Mouse (Mus musculus): ENCODE data around the gene Ppp1r14d. TPM values are rescaled to one million over a fixed set of nuclear protein-coding genes. Genes with fewer than 3 reads are reported as not detected.

The Ppp1r14d gene
- polyA plus RNA-seq, 1 experiment from 2014 or later = 0.68 TPM

DNA sequence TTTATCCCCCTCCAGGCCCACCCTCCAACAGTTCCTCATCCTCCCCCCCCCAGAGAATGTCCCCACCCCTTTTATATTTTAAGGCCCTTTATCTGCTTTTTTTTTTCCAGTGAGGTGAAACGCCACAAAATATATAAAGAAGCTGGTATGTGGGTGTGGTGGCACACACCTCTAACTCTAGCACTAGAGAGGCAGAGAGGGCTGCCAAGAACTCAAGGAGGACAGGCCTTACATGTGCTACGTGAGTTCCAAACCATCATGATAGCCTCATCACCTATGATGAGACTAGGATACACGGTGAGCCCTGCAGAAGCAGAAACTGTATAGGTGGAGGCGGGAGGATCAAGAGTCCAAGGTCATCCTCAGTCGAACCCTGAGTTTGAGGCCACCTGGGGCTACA lies 38.7 kb downstream of the Ppp1r14d start:
- WGBS = 91% methylated on average over 5 of the region's 5 CpGs
- no peaks in the 10 kb centered on the region for H3K9me3 ChIP-seq (replicated peaks)
- H3K36me3 ChIP-seq = peaks cover 4% of the 10 kb centered on the region
- H3K27me3 ChIP-seq = no peaks in the 10 kb centered on the region
- no peak overlapping the region for H3K27ac ChIP-seq
- no peak overlapping the region for H3K4me2 ChIP-seq
- no peak overlapping the region for H3K9ac ChIP-seq
- ATAC-seq (replicated peaks; ENCODE audit: low FRiP score) = no peak
- H3K4me3 ChIP-seq (replicated peaks) = no peak overlapping the region
- H3K4me1 ChIP-seq = peaks cover 4% of the 10 kb centered on the region

DNA sequence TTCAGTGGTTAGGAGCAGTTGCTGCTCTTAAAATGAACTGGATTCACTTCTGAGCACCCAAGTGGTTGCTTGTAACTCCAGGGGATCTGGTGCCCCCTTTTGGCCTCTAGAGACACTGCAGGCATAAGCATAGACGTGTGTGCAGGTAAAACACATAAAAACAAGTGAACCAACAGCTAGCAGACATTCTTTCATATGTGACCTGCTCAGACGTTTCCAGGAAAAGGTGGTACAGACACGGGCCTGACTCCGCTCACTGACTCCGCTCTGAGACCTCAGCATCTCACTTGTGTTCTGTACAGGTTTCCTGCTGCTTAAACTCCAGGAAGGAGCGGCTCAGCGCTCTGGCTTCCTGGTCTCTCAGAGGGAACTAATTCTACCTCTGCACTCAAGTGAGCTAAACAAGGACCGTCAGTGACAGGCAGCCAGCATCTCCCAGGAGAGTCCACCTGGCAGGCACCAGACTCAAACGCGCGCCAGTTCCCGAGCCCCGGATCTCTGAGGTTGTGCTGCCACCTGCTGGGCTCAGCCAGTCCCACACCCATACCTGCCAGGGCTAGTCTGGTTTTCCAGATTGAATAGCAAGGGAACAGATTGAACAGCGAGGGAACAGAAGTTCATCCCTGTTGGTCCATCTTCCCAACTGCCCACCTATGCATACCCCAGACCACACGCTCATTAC lies 40.5 kb downstream of the Ppp1r14d start:
- no peak overlapping the region; the same call in 1 of the 2 replicates for H3K9ac ChIP-seq
- peaks cover 4% of the 10 kb centered on the region for H3K4me1 ChIP-seq
- H3K9me3 ChIP-seq (replicated peaks) = no peaks in the 10 kb centered on the region
- H3K36me3 ChIP-seq = peaks cover 17% of the 10 kb centered on the region
- WGBS = 7% methylated on average over 15 of the region's 15 CpGs
- no peaks in the 10 kb centered on the region for H3K27me3 ChIP-seq
- peak; percentile 85 for ATAC-seq (replicated peaks; ENCODE audit: low FRiP score)
- H3K4me2 ChIP-seq = peak overlapping the region; percentile 75
- peak overlapping the region; percentile 34; the same call in 1 of the 2 replicates for H3K27ac ChIP-seq
- H3K4me3 ChIP-seq (replicated peaks) = peak overlapping the region; percentile 39

DNA sequence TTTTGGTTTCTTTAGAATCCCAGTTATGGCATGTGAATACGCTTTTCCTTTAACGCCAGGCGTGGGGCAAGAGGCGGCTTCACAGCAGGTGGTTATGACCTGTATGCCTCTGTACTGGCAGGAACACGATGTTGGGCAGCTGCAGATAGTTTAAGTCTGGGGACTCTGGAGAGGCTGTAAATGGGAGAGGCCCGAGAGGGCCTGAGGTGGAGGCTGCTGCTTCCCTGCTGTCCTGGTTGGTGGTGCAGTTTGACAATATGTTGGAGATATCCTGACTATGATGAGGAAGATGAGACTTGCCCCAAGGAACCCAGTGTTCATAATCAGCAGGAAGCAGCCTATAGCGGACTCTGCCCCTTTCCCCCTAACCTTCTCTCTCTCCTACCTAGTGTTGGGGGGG lies 46.8 kb downstream of the Ppp1r14d start:
- Histone ChIP-seq H3K4me1 (no peaks in the 10 kb centered on the region), H3K27ac (no peak overlapping the region), H3K9ac (no peak overlapping the region), H3K9me3 (replicated peaks) (no peaks in the 10 kb centered on the region), H3K4me2 (no peak overlapping the region), H3K36me3 (peaks cover 67% of the 10 kb centered on the region), H3K27me3 (no peaks in the 10 kb centered on the region), H3K4me3 (replicated peaks) (no peak overlapping the region)
- ATAC-seq (replicated peaks; ENCODE audit: low FRiP score) = no peak
- 86% methylated on average over 7 of the region's 7 CpGs for WGBS

DNA sequence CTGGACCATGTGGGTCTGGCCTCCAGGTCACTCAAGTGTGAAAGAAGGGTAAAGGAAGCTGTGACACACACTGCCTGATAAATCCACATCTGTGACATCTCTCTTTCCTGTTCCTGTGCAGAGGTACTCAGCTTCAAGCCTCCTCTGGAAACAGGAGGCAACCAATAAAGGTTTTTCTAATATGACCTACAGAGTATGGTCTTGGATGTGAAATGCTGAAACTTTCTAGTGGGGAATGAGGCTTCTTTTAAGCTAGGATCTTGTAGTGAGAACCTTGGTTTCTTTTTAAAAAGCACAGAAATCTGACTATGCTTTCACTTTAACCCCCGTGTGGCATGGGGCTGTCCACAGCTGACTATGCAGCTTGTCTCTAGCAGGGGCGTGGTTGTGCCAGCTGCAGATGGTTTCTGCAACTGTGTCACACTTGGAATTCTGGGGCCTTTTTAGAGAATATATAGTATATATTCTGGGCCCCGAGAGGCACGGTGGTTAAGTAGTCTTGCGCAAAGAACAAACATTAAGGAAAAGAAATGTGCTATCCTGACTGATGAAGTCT lies 52.2 kb downstream of the Ppp1r14d start:
- Histone ChIP-seq H3K36me3 (peaks cover 47% of the 10 kb centered on the region), H3K4me3 (replicated peaks) (no peak overlapping the region), H3K27me3 (no peaks in the 10 kb centered on the region), H3K9ac (no peak overlapping the region), H3K9me3 (replicated peaks) (no peaks in the 10 kb centered on the region), H3K27ac (no peak overlapping the region), H3K4me2 (no peak overlapping the region), H3K4me1 (peaks cover 31% of the 10 kb centered on the region)
- ATAC-seq (replicated peaks; ENCODE audit: low FRiP score) = no peak
- WGBS = 86% methylated on average over 5 of the region's 5 CpGs

DNA sequence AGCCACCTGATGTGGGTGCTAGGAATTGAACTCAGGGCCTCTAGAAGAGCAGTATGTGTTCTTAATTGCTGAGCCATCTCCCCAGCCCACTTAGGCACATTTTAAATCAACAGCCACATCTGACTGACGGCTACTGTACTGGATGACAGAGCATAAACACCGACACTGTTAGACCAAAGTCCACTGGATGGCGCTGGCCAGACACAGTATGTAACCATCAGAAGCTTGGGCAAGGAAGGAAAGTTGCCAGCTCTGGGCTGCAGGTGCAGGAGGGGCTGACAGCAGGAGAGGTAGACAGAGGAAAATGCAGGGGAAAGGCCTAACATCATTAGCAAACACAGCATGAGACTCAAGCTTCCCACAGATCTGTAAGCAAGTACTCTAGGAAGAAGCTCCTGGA lies 52.9 kb downstream of the Ppp1r14d start:
- H3K4me2 ChIP-seq = no peak overlapping the region
- no peak overlapping the region for H3K27ac ChIP-seq
- WGBS = 69% methylated on average over 3 of the region's 3 CpGs
- no peak overlapping the region for H3K9ac ChIP-seq
- H3K4me1 ChIP-seq = peaks cover 38% of the 10 kb centered on the region
- peaks cover 43% of the 10 kb centered on the region for H3K36me3 ChIP-seq
- no peak for ATAC-seq (replicated peaks; ENCODE audit: low FRiP score)
- no peak overlapping the region for H3K4me3 ChIP-seq (replicated peaks)
- H3K27me3 ChIP-seq = no peaks in the 10 kb centered on the region
- no peaks in the 10 kb centered on the region for H3K9me3 ChIP-seq (replicated peaks)

DNA sequence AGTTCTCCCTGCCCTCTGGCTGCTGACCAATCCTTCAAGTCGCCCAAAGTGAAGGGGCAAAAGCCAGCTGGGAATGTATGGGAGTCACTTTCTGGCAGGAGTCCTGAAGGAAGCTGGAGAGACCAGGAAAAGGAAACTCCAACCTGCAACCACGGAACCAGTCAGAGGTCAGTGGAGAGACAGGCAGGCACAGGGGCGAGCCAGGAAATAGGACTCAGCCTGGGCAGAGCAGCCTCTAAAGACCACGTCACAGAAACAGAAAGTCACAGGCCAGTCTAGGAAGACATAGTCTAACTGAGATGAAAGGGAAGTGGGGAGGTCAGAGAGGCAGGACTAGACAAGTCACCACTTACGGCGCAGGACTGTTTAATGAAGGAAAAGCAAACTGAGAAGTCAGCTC lies 54.1 kb downstream of the Ppp1r14d start:
- H3K4me2 ChIP-seq = no peak overlapping the region
- H3K4me1 ChIP-seq = peaks cover 43% of the 10 kb centered on the region
- no peaks in the 10 kb centered on the region for H3K27me3 ChIP-seq
- peaks cover 38% of the 10 kb centered on the region for H3K36me3 ChIP-seq
- WGBS = 55% methylated on average over 6 of the region's 6 CpGs
- H3K9me3 ChIP-seq (replicated peaks) = no peaks in the 10 kb centered on the region
- H3K27ac ChIP-seq = 0 out of 2 replicates have a peak overlapping the region, but pooled peaks have one; percentile 42
- ATAC-seq (replicated peaks; ENCODE audit: low FRiP score) = no peak
- no peak overlapping the region for H3K4me3 ChIP-seq (replicated peaks)
- H3K9ac ChIP-seq = no peak overlapping the region

DNA sequence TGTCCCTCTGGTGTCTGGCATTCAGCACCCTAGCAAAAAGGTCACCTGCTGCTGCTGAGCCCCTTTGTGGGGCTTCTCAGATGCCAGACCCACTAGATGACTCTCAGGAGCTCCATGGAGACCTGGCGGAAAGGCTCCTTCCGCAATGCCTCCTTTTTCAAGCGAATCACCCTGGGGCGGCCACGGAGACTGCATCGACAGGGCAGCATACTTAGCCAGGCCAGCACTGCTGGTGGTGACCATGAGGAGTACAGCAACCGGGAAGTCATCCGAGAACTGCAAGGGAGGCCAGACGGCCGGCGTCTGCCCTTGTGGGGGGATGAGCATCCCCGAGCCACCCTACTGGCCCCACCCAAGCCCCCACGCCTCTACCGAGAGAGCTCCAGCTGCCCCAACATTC lies 54.8 kb downstream of the Ppp1r14d start:
- peaks cover 31% of the 10 kb centered on the region for H3K36me3 ChIP-seq
- WGBS = 46% methylated on average over 14 of the region's 14 CpGs
- no peak overlapping the region for H3K4me2 ChIP-seq

DNA sequence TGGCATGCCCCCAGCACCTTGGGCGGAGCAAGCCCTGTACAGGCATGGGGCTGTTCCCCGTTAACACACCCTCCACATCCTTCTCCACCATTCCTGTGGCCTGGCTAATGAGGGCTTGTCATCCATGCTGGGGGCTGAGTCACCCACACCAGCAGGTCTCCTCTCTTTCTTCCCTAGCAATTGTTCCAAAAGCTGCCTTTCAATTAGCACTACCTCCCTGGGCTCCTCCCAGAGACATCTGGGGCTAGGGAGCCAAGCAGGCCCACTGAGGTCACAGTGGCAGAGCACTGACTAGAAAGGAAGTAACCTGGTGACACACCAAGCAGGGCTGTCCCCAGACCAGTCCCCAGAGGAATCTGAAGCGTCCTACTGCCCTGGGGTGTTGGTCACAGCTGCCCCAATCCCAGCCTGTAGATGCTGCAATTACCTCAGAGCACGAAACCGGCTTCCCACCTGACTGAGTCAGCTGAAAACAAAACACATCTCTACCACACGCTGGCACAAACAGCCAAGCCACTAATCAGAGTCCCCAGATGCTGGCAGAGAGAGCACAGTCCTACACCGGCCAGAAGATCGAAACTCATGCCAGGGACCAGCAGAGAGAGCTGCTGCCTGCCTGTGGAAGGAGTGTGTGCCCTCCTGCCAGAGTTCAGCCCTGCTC lies 55.6 kb downstream of the Ppp1r14d start, which contains the start of gene Gm14137:
TSS of gene Gm14137 (plus strand) at position 519 of the 661 bp plus-strand sequence.
- peak within 1 kb of the TSS; percentile 81 for H3K27ac ChIP-seq
- H3K9me3 ChIP-seq (replicated peaks) = no peaks in the 10 kb centered on the region
- ATAC-seq (replicated peaks; ENCODE audit: low FRiP score) = no peak
- H3K4me2 ChIP-seq = peak within 1 kb of the TSS; percentile 43; the same call in 1 of the 2 replicates
- 51% methylated on average over 8 of the region's 8 CpGs for WGBS
- H3K4me3 ChIP-seq (replicated peaks) = no peak within 1 kb of the TSS
- no peaks in the 10 kb centered on the region for H3K27me3 ChIP-seq
- no peak within 1 kb of the TSS; the same call in 1 of the 2 replicates for H3K9ac ChIP-seq
- peaks cover 43% of the 10 kb centered on the region for H3K4me1 ChIP-seq
- H3K36me3 ChIP-seq = peaks cover 23% of the 10 kb centered on the region

More for the DNA sequence above, 54.8 kb downstream of the Ppp1r14d start:
- Histone ChIP-seq H3K9ac (no peak overlapping the region; the same call in 1 of the 2 replicates), H3K9me3 (replicated peaks) (no peaks in the 10 kb centered on the region), H3K27ac (peak overlapping the region; percentile 32; the same call in 1 of the 2 replicates), H3K4me3 (replicated peaks) (no peak overlapping the region), H3K4me1 (peaks cover 43% of the 10 kb centered on the region), H3K27me3 (no peaks in the 10 kb centered on the region)
- no peak for ATAC-seq (replicated peaks; ENCODE audit: low FRiP score)

DNA sequence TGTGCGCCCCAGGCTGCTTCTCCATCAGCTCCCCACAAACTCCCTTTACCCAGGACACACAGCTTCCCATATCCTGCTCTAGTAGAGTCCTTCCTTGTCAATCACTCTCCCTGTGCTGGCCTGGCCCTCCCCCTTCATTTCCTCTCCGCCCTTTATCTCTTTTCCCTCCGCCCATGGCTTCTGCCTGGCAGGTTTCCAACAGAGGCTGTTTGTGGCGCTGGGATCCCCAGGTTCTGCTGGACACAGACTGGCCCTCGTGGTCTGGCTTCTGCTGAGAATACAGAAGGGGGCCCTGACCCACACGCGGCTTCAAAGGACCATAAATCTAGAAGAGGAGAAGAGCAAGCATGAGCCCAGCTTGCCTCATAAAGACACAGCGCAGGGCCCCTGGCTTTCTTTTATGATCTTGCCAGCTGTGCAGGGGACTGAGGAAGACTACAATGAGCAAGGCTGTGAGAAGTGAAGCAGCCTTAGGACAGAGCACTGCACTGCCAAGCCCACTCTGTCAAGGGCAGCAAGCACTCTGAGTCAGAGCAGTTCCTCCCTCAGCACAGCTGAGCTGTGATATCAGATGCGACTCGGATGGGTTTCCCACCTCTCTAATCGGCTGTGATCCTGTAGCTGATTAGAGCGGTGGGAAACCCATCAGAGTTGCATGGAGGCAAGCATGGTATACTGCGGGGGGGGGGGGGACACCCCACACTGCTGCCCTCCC lies 56.7 kb downstream of the Ppp1r14d start:
- 9% methylated on average over 13 of the region's 13 CpGs for WGBS
- Histone ChIP-seq H3K4me3 (replicated peaks) (no peak overlapping the region), H3K4me1 (peaks cover 45% of the 10 kb centered on the region), H3K27me3 (peaks cover 3% of the 10 kb centered on the region), H3K27ac (peak overlapping the region; percentile 81), H3K36me3 (peaks cover 12% of the 10 kb centered on the region), H3K4me2 (peak overlapping the region; percentile 43), H3K9me3 (replicated peaks) (no peaks in the 10 kb centered on the region), H3K9ac (0 out of 2 replicates have a peak overlapping the region, but pooled peaks have one; percentile 8)
- ATAC-seq (replicated peaks; ENCODE audit: low FRiP score) = peak; percentile 43

DNA sequence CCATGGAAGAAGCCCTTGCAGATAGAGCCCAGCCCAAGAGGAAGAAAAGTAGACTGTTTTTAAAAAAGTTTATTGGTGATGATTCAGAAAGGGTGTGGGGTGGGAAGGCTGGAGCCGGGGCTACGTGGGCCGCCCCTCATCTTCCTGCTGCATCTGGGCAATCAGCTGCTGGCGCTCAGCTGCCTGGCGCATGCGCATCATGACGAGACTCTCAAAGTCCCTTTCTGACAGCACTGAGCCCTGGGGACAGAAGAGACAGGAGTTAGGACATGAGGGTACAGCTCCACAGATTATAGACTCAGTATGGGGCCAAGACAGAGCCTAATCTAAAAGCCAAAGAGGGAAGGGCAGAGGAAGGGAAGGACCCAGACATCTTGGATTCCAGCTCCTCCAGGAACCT lies 57.3 kb downstream of the Ppp1r14d start:
- peaks cover 8% of the 10 kb centered on the region for H3K27me3 ChIP-seq
- H3K9me3 ChIP-seq (replicated peaks) = no peaks in the 10 kb centered on the region
- H3K4me3 ChIP-seq (replicated peaks) = no peak overlapping the region
- peak overlapping the region; percentile 81 for H3K27ac ChIP-seq
- H3K4me1 ChIP-seq = peaks cover 50% of the 10 kb centered on the region
- no peak for ATAC-seq (replicated peaks; ENCODE audit: low FRiP score)
- 0 out of 2 replicates have a peak overlapping the region, but pooled peaks have one; percentile 8 for H3K9ac ChIP-seq
- WGBS = 89% methylated on average over 7 of the region's 7 CpGs
- H3K4me2 ChIP-seq = peak overlapping the region; percentile 43; the same call in 1 of the 2 replicates
- peaks cover 7% of the 10 kb centered on the region; the same call in 1 of the 2 replicates for H3K36me3 ChIP-seq

DNA sequence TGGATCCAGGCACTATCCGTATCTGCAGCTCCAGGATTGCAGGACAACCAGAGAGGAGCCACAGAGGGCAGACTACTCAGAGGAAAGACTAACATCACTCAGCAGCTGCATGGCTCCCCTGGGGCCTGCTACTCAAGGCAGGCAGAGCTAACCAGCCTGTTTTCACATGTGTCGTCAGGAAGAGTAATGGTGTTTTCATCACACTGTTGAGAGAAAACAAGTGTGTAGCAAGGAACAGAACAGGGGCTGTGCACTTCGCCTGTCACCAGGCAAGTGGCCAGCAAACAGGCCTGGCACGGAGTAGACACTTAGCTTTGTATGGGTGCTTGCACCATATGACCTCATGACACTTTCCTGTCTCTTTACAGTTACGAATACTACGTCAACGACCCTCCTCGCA lies 58.1 kb downstream of the Ppp1r14d start:
- Histone ChIP-seq H3K4me2 (no peak overlapping the region), H3K36me3 (no peaks in the 10 kb centered on the region; the same call in 1 of the 2 replicates), H3K9ac (no peak overlapping the region), H3K4me3 (replicated peaks) (no peak overlapping the region), H3K9me3 (replicated peaks) (no peaks in the 10 kb centered on the region), H3K27me3 (peaks cover 17% of the 10 kb centered on the region), H3K27ac (no peak overlapping the region), H3K4me1 (peaks cover 59% of the 10 kb centered on the region)
- 49% methylated on average over 8 of the region's 8 CpGs for WGBS
- ATAC-seq (replicated peaks; ENCODE audit: low FRiP score) = no peak
